Mouse (Mus musculus) myocyte (in vitro differentiated cells): ENCODE data around the gene Cirbp.

ENCODE experiments used
- CEBPB ChIP-seq: IDR thresholded peaks from 2 replicates; pipeline ENCODE4 v1.6.1; 2011; ENCODE audit warnings: mild to moderate bottlenecking, moderate library complexity; ENCODE audit not compliant: poor library complexity, insufficient read depth, severe bottlenecking
- MYOG ChIP-seq, 3 experiments: IDR thresholded peaks; one replicate each; pipeline ENCODE4 v1.6.1; 2011; ENCODE audit warnings: control low read depth in 2 of 3, low read depth in 2 of 3, mild to moderate bottlenecking in 2 of 3; ENCODE audit not compliant: insufficient read length in 2 of 3, control insufficient read depth in 1 of 3, insufficient read depth in 1 of 3
- POLR2A ChIP-seq: IDR thresholded peaks from one replicate; pipeline ENCODE4 v1.6.1; 2011; ENCODE audit warnings: low read depth, mild to moderate bottlenecking, control low read depth, moderate library complexity; ENCODE audit not compliant: insufficient read length
- TCF12 ChIP-seq: IDR thresholded peaks from one replicate; pipeline ENCODE4 v1.6.1; 2011; ENCODE audit warnings: mild to moderate bottlenecking, control low read depth; ENCODE audit not compliant: poor library complexity, insufficient read depth, severe bottlenecking
- USF1 ChIP-seq: IDR thresholded peaks from one replicate; pipeline ENCODE4 v1.6.1; 2011; ENCODE audit warnings: low read depth, mild to moderate bottlenecking, control low read depth, moderate library complexity

DNA sequence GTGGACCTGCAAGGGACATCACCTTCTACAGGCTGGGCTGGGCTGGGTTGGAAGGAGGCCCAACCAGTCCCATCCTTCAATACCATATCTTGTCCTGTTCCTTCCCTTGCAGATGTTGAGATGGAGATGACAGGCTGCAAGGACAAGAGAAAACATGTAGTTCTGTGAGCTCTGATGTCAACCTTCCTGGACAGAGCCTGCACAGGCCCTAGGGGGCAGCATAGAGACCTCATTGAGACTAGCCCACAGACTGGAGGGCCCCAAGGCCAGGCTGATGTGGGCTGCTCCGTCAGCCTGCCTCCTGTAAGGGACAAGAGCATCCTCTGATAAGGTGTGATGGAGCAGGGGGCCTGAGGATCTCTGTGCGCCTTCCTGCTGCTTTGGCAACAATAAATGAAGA is 8.9 kb downstream of the Cirbp start:
- TF ChIP-seq CEBPB (no peak), MYOG (IDR thresholded peaks at IDR 0.05; ENCODE audit: control insufficient read depth in 1 of 3, insufficient read depth in 1 of 3, insufficient read length in 2 of 3, low read depth in 2 of 3) (no peak), POLR2A (no peak), TCF12 (no peak), USF1 (no peak)
